Mouse (Mus musculus): Measurements from ENCODE around the gene Agbl4.
A peak's percentile ranks its signal among the peaks of the same experiment; 100 is the strongest.

The Agbl4 gene

DNA sequence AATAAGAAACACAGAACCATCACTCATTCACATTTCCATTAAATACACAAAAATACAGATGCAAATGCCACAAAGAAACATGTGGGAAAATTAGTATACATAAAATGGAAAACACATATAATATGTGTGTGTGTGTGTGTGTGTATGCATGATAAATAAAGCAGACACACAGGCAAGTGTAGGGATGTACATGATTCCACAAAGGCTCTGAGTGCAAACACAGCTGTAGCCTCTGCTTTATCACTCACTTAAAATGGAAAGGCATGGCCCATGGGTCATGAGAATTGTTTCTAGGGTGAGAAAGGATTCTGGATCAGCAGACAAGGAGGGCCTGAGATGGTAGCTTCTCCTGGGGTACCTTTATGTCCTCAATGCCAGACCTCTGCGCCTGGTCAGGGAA, 1182.8 kb downstream of the Agbl4 start:
- DNase-seq (ENCODE audit: low read depth, low spot score): no peak

- no peak for DNase-seq (ENCODE audit: low read depth, low spot score)
Observed at GRCm38 (mm10) chr4:111583562-111584237, 1186.2 kb downstream of the Agbl4 start.

DNA sequence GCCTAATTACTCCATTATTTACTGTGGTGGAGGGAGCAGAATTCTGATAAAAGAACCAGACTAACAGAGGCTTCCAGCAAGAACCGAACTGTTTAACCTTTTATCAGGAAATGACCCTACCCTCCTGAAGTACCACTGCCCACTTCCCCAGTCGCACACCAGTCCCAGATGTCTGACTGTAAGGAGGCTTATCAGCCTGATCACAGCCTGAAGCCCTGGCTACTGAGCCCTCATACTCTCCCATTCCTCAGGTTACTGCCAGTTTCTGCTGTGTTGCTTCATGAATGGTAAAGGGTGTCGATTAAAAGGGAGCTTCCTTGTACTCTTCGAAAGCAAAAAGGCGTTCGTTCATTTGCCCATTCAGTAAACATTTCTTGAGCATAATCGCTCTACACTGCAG, 1186.8 kb downstream of the Agbl4 start:
- no peak for DNase-seq (ENCODE audit: low read depth, low spot score)

GRCm38 (mm10) chr4:111588211-111588610, 1190.8 kb downstream of the Agbl4 start:
- DNase-seq (ENCODE audit: low read depth, low spot score): no peak

- no peak for DNase-seq (ENCODE audit: low read depth, low spot score)
Observed at GRCm38 (mm10) chr4:111589467-111590170, 1192.2 kb downstream of the Agbl4 start.

DNA sequence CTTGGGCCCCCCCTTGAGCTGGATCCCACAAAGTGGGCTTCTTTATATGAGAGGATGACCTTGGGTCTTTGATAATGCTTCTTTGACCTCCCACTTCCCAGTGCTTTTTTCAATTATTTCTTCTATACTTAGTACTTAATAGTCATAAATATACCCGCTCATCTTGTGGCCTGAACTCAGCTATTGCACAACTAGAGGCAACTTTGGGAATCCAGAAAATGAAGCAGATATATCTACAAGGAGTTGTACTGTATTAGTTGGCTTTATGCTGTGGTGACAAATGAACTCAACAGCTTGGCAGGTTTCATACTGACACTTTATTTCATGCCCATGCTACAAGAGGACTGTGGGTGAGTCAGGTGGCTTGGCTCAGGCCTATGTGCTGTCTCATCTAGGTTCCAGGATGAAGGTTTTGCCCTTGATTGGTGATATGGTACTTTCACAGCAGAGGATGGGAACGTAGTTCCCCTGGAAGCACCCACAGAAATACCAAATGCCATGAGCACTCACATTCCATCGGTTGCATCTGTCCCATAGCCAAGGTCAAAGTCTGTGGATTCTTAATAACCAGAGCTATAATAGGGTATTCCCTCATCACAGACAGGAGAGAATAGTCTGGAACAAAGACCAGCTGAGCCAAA, 1197.3 kb downstream of the Agbl4 start:
- DNase-seq (ENCODE audit: low read depth, low spot score): no peak

GRCm38 (mm10) chr4:111597249-111597661, 1199.8 kb downstream of the Agbl4 start:
- DNase-seq (ENCODE audit: low read depth, low spot score): no peak

GRCm38 (mm10) chr4:111597986-111598385, 1200.5 kb downstream of the Agbl4 start:
- DNase-seq (ENCODE audit: low read depth, low spot score): no peak

DNA sequence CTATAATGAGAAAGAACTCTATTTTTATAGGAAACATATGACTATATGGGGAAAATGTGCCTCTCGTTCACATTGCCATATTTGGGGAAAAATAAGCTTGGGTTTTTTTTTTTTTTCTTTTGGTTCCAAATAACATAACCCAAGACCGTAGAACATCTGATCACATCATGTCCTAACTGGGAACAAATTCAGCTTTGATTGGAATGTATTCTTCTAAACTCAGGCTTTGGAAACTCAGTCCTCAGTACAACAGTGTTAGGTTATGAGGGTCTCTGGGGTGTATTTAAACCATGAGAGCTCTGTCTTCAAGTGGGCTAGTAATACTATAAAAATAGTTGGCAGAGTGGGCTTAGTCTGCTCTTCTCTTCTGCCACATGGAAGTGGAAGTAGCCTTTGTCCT, 1205.7 kb downstream of the Agbl4 start:
- DNase-seq (ENCODE audit: low read depth, low spot score): no peak

DNA sequence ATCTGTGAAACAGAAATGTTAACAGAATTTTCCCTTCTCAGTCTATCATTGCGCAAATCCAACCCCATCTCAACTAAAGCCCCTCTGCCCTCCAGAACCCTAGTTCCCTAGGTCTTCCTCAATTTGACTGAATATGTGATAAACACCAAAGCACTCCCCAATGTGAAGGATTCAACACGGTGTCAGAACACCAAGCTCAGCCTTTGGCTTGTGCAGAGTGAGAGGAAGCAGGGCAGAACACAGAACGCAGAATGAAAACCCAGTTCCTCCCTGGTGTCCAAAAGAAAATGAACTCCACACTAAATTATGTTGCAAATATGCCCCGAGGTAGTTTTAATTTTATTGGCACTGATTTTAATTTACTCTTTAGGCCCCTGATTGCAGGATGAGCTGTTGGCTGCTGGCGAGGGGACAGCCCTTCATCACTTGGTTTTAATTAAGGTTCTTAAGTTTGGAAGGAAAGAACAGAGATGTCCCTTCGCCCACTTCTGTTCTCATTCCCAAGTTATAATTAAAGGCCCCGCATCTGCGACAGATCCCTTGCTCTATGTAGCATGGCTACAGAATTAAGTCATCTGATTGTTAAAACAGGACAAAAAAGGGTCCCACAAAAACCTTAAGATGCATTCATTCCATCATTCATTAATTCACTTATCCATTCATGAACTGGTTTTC, 1210.5 kb downstream of the Agbl4 start:
- DNase-seq (ENCODE audit: low read depth, low spot score): no peak

- DNase-seq (ENCODE audit: low read depth, low spot score): no peak
Observed at GRCm38 (mm10) chr4:111621865-111622264, 1224.4 kb downstream of the Agbl4 start.

GRCm38 (mm10) chr4:111624914-111625313, 1227.5 kb downstream of the Agbl4 start:
- no peak for DNase-seq (ENCODE audit: low read depth, low spot score)

GRCm38 (mm10) chr4:111626118-111626830, 1228.8 kb downstream of the Agbl4 start:
- peak; percentile 8 for DNase-seq (ENCODE audit: low read depth, low spot score)

- DNase-seq (ENCODE audit: low read depth, low spot score): no peak
Observed at GRCm38 (mm10) chr4:111632615-111633014, 1235.2 kb downstream of the Agbl4 start.

DNA sequence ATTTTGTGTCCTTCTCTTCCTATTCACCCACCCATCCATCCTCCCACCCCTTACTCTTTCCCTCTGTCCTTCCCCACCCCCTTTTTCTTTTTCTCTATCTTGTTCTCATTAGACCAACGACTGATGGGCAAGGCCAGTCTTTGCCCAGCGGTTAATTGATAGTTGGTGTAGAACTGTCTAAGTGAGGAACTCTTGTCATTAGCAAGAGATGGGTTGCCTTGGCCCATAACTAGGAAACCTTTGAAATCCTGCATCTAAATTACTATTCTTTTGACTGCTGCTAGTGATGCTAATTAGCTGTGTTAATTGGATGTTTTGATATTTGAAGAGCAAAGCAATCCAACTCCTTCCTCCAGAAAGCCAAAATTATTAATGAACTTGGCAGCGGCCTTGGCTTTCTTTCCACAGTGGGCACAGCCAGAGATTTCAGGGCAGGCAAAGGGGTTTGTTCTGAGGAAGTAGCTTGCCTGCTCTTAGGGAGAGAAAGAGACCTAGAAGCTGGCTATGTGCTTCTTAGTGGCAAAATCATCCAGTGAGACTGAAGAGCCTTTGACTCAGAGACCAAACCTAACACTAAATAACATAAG, 1238.2 kb downstream of the Agbl4 start:
- DNase-seq (ENCODE audit: low read depth, low spot score): no peak

- no peak for DNase-seq (ENCODE audit: low read depth, low spot score)
Observed at GRCm38 (mm10) chr4:111638948-111639708, 1241.7 kb downstream of the Agbl4 start.

- no peak for DNase-seq (ENCODE audit: low read depth, low spot score)
Observed at GRCm38 (mm10) chr4:111645117-111645830, 1247.8 kb downstream of the Agbl4 start.

DNA sequence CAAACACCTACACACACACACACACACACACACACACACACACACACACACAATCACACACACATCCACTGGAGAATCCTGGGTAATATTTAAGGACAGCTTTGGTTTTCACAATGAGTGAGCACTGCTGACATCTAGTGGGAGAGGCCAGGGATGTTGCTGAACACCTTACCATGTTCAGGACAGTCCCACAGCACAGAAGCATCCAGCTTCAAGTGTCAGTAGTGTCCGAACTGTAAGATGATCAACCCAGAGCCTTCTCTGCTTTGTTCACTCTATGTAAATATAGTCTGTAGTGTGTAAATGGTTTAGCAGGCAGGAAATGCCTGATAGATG, 1248.3 kb downstream of the Agbl4 start:
- no peak for DNase-seq (ENCODE audit: low read depth, low spot score)

DNA sequence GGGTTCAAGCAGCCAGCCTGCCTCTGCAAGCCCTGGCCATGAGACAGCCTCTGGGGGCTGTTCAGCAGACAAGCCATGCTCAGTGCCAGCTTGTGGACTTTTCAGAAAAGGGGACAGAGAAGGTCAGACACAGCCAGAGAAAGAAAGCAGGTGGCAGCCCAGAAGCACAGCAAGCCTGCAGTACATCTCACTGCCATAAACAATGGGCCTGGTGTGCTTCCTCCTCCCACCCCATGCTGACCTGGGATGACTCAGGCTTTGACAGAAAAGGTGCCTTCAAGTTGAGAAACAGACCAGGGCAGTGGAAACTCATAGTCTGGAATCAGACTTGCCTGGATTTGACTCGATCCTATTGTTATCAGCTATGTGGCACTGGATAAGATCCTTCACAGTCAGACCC, 1256.0 kb downstream of the Agbl4 start:
- DNase-seq (ENCODE audit: low read depth, low spot score): no peak

- DNase-seq (ENCODE audit: low read depth, low spot score): no peak
Observed at GRCm38 (mm10) chr4:111663730-111664129, 1266.3 kb downstream of the Agbl4 start.

Measured in CD4-positive helper T cell, adult 2 months (primary cell).